Mouse (Mus musculus): ENCODE measurements around the gene Atxn10.

GRCm38 (mm10) chr15:85458631-85459082 lies 122.6 kb downstream of the Atxn10 start:
- no peak for TF ChIP-seq POLR2A (IDR thresholded peaks at IDR 0.05; ENCODE audit: borderline replicate concordance, extremely low read depth, low read depth, low read length)
- TF ChIP-seq CTCF (IDR thresholded peaks at IDR 0.05; ENCODE audit: insufficient read depth, low read length) = no peak

Measured in lung, adult 2 months (tissue).